Mouse (Mus musculus) stomach, postnatal 0 days (tissue): ENCODE data around the gene Prph2.

Experiments used
- CTCF ChIP-seq: IDR thresholded peaks from 2 replicates; pipeline ENCODE4 v1.5.1; 2016; ENCODE audit warnings: antibody characterized with exemption, low read depth, mild to moderate bottlenecking, moderate library complexity
- EP300 ChIP-seq: optimal IDR thresholded peaks from 2 replicates; pipeline ENCODE3; 2016; ENCODE audit warnings: antibody characterized with exemption

- TF ChIP-seq CTCF, result no peak
- TF ChIP-seq EP300, result no peak
Observed at GRCm38 (mm10) chr17:46932961-46933360, 22.7 kb downstream of the Prph2 start.
